Mouse (Mus musculus): ENCODE measurements around the gene Srp54c.
A peak's percentile ranks its signal among the peaks of the same experiment; 100 is the strongest.
"Not testable (repeated sequence)": the region's sequence is repeated elsewhere in the genome, so short reads cannot be mapped to it uniquely, and the experiment has no call there.

The Srp54c gene

GRCm38 (mm10) chr12:55229626-55230519 is at the start of gene Srp54c:
TSS of gene Srp54c (plus strand) at chr12:55230168.
- DNase-seq (ENCODE audit: low read depth, low spot score) = not testable (repeated sequence)

GRCm38 (mm10) chr12:55187686-55188085 is 42.3 kb upstream of the Srp54c start:
- DNase-seq (ENCODE audit: low read depth, low spot score) = not testable (repeated sequence)

DNA sequence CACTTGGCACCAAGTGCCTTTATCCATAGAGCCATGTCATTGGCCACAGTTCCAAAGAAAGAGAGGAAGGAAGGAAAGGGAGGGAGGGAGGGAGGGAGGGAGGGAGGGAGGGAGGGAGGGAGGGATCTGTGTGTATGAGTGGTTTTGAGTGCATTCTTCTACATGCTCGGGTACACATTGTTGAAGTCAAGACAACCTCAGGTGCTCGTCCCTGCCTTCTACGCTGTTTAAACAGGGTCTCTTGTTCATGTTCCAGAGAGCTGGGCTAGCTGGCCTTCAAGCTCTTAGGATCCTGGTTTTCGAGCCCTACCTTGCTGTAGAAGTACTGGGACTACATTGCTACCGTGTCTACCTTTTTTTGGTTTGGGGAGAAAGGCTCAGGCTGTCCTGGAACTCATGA is 40.8 kb upstream of the Srp54c start:
- not testable (repeated sequence) for DNase-seq (ENCODE audit: low read depth, low spot score)

- not testable (repeated sequence) for DNase-seq (ENCODE audit: low read depth, low spot score)
Measured at GRCm38 (mm10) chr12:55199306-55199705, 30.7 kb upstream of the Srp54c start, which contains the start of gene 1700047I17Rik2. TSS of gene 1700047I17Rik2 (plus strand) at chr12:55199592.

DNA sequence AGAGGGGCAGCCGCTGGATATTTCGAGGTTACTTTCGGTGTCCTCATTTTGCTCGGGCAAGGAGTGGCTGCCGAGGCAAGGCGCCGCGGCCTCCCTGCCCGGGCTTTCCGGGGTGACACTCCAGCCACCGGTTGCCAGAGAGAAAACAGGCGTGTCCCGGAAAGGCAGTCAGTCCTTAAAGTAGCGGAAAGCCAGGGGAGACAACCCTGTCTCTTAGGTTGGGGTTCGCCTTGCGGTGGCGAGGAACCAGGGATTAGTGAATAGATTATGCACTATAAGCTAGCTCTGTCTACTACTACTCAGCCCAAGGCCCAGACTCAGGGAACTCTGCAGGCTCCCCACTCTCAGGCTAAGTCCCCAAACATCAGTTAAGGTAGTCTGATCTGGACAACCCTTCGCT is 30.2 kb upstream of the Srp54c start:
- not testable (repeated sequence) for DNase-seq (ENCODE audit: low read depth, low spot score)

GRCm38 (mm10) chr12:55212944-55213343 is 17.0 kb upstream of the Srp54c start:
- not testable (repeated sequence) for DNase-seq (ENCODE audit: low read depth, low spot score)

DNA sequence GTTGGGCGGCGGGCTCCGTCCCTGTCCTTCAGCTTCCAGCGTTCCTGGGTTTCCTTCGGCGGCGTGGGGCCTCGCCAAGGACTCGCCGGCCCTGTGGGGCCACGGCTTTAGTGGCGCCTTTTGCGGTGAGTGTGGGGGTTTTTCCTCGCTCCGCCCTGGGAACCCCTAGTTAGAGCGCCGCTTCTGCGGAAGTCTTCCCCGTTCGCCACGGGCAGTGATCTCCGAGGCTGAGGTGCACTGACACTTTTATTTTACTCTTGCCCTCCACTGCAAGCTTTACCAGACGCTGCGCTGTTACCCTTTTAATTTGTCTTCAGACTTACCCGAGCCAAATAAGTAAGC is 523 bp downstream of the Srp54c start:
- not testable (repeated sequence) for DNase-seq (ENCODE audit: low read depth, low spot score)

- DNase-seq (ENCODE audit: low read depth, low spot score) = not testable (repeated sequence)
Measured at GRCm38 (mm10) chr12:55242243-55242642, 12.3 kb downstream of the Srp54c start.

DNA sequence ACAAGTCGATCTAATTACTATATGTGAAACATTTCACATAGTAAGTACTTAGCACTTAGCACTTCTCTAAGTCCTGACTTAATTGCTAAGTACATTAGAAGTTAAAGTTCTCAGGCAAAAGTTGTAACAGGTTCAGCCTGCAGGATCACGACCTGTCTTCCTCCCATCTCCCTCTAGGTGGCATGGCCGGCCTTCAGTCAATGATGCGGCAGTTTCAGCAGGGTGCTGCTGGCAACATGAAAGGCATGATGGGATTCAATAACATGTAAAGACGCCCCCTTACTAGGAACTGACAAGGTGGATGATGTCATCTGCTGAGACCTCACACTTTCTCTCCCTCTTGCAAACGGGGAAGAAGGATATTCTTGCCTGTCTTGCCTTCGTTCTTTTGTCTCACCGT is 32.0 kb downstream of the Srp54c start:
- DNase-seq (ENCODE audit: low read depth, low spot score) = not testable (repeated sequence)

GRCm38 (mm10) chr12:55263385-55263784 is 33.4 kb downstream of the Srp54c start:
- DNase-seq (ENCODE audit: low read depth, low spot score) = not testable (repeated sequence)

- peak; percentile 10 for DNase-seq (ENCODE audit: low read depth, low spot score)
Measured at GRCm38 (mm10) chr12:55272243-55272642, 42.3 kb downstream of the Srp54c start.

- not testable (repeated sequence) for DNase-seq (ENCODE audit: low read depth, low spot score)
Measured at GRCm38 (mm10) chr12:55277583-55277982, 47.6 kb downstream of the Srp54c start.

- DNase-seq (ENCODE audit: low read depth, low spot score) = no peak
Measured at GRCm38 (mm10) chr12:55298112-55298511, 68.1 kb downstream of the Srp54c start.

DNA sequence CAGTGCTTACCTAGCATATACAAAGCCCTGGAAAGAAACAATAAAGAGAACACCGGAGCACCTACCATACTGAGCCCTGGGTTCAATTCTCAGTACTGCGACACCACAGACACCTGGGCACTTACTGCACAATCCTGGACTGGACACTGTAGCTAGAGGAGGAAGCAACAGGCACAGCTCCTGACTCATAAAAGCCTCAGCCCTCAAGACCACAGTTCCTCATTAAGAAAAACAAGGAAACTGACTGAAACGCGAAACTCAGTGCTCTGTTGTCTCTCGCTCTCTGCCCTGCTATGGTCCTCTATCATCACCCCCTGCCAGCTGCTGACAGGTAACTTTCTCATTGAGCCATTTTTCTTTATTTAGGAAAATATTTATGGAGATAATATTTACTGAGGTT is 69.4 kb downstream of the Srp54c start, which contains the start of gene 1110008L16Rik:
1110008L16Rik (plus strand) TSS at position 242 of the 400 bp plus-strand sequence.
- peak; percentile 38 for DNase-seq (ENCODE audit: low read depth, low spot score)

- DNase-seq (ENCODE audit: low read depth, low spot score) = no peak
Measured at GRCm38 (mm10) chr12:55300820-55301351, 70.9 kb downstream of the Srp54c start.

GRCm38 (mm10) chr12:55301472-55302300 is 71.7 kb downstream of the Srp54c start:
- DNase-seq (ENCODE audit: low read depth, low spot score) = peak; percentile 58

DNA sequence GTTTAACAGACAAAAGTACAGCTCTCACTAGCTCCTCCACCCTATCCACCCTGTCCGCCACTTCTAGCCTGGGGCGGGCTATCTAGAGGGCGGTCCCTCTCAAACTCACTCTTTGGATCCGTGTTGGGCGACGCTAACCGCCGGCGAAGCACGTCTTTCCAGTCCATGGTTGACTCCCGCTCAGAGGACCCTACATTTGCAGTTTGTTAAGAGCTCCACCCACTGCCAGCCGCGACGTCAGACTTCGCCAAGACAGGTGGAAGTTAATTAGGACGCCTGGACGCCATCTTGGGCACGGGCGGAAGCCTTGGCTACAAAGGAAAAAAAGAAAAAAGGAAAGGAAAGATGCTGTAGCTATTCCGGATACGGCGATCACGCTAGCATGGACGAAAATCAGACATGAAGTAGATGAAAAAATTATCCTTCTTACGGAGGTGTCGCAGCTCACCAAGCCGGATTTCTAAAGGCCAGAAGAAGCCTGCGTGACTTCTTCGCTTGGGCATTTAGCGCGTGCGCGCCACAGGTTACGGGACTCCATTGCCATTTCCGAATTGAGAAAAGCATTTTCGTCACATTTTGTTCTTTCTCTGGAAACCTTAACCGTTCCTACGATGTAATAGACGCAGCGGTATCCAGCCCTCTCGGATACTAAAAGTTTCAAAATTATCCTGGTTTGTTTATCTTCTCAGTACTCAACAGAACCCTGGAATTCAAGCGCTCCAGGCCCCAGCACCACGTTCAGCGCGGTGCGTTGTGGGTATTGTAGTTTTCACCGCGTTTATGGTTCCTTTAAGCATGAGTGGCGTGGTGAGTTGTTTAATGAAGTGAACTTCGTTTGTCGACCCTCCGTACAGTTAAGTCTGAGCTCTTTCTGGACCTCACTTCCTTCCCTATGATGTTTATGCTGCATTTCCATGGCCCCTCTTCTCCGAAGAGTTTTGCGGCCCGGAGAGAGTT is 72.8 kb downstream of the Srp54c start, which contains the start of gene Ppp2r3c:
Ppp2r3c (minus strand) TSS at position 514 of the 957 bp plus-strand sequence.
- DNase-seq (ENCODE audit: low read depth, low spot score) = peak; percentile 98

DNA sequence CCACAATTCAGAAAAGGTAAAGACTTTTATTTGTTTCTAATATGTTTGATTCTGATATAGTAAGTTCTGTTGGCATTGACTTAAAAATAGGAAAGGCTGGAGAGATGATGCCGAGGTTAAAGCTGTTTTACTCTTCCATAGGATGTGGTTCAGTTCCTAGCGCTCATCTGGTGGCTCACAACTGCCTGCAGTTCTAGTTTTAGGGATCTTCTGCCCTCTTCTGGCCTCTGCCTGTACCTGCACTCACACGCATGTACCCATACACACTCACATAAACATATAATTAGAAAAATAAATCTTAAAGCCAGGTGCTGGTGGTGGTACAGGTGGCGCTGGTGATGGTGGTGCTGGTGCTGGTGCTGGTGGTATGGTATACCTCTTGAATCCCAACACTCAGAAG is 76.4 kb downstream of the Srp54c start:
- DNase-seq (ENCODE audit: low read depth, low spot score) = no peak

- DNase-seq (ENCODE audit: low read depth, low spot score) = no peak
Measured at GRCm38 (mm10) chr12:55307566-55307965, 77.6 kb downstream of the Srp54c start.

DNA sequence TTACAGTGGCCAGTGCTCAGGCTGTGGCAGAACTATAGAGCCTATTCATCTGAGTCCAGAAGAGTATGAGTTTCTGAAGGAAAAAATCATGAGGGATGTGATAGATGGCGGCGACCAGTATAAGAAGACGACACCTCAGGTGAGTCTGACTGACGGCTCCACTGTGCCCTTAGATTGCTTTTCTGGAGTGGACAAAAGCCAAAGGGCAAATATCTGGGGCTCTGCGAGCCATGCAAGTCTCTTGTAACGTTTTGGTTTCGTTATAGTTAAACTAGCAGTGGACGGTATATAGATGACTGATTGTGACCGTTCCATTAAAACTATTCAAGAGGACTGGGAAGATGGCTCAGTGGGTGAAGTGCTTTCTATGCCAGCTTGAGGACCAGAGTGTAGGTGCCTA is 78.8 kb downstream of the Srp54c start:
- no peak for DNase-seq (ENCODE audit: low read depth, low spot score)

- no peak for DNase-seq (ENCODE audit: low read depth, low spot score)
Measured at GRCm38 (mm10) chr12:55309501-55309900, 79.5 kb downstream of the Srp54c start.

Data from A20 (cell line).